Mouse (Mus musculus) thymus, postnatal 4 days (tissue): ENCODE measurements around the gene Anxa5.

Source experiments
- DNase-seq: peaks from one replicate; pipeline ENCODE4 v3.0.0; 2021

The Anxa5 gene

DNA sequence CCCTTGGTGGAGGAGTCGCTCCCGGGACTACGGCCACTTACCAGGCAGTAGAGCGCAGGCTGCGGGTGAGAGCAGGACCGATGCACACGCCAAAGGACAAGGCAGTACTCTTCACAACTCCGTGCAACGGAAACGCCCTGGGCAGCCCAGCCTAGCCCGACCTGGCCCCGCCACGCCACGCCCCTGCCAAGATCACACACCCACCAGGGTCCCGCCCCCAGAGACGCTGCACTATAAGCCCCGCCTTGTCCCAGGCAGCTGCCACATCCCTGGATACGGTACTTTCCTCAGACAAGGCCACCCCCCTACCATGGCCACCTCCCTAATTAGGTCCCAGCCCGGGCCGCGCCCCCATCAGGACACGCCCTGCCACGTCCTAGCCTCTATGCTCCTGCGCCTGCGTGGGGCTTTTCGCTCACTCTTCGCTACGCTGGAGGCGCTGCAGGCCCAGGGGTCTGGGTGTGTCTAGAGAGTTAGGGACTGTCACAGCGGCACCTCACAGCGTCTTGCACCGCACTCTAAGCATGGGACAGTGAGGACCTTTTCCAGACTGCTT is at the start of gene Anxa5, which contains the start of gene 1810062G17Rik:
TSS of gene Anxa5 (minus strand) at position 363 of the 556 bp plus-strand sequence.
TSS of gene 1810062G17Rik (plus strand) at position 406 of the 556 bp plus-strand sequence.
- peak; percentile 93 for DNase-seq

DNA sequence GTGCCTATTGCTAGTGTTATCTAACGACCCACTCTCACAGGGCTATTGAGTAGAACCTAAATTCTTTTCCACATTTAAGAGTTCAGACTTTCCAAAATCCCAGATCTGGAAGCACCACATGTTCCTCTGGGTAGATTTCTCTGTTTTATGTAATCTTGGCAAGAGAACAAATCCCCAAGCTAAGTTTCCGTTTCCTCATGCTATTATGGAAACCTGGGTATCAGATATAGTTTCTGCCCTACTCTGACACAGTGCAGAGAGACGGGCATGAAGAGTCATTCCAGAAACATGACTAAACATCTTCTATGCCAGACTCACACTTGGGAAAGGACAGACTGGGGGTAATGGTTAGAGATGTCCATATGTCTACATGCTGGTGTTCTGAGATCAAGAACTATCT is 48.8 kb upstream of the Anxa5 start:
- no peak for DNase-seq

DNA sequence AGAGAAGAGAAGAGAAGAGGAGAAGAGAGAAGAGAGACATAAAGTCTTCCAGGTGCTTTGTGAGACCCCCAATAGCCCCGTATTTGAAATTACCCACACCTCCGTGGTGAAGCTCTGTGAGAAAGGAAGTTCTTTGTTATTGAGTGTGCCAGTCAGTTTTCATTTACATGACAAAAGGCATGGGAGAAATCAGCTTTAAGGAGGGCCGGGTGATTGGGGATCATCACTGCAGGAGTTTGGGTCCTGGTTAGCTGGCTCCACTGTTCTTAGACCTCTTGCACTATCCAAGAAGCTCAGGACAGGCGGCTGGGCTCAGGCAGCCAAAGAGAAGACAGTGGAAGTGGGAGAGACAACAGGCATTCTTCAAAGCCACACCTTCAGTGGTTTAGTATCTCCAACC is 46.4 kb upstream of the Anxa5 start:
- no peak for DNase-seq

DNA sequence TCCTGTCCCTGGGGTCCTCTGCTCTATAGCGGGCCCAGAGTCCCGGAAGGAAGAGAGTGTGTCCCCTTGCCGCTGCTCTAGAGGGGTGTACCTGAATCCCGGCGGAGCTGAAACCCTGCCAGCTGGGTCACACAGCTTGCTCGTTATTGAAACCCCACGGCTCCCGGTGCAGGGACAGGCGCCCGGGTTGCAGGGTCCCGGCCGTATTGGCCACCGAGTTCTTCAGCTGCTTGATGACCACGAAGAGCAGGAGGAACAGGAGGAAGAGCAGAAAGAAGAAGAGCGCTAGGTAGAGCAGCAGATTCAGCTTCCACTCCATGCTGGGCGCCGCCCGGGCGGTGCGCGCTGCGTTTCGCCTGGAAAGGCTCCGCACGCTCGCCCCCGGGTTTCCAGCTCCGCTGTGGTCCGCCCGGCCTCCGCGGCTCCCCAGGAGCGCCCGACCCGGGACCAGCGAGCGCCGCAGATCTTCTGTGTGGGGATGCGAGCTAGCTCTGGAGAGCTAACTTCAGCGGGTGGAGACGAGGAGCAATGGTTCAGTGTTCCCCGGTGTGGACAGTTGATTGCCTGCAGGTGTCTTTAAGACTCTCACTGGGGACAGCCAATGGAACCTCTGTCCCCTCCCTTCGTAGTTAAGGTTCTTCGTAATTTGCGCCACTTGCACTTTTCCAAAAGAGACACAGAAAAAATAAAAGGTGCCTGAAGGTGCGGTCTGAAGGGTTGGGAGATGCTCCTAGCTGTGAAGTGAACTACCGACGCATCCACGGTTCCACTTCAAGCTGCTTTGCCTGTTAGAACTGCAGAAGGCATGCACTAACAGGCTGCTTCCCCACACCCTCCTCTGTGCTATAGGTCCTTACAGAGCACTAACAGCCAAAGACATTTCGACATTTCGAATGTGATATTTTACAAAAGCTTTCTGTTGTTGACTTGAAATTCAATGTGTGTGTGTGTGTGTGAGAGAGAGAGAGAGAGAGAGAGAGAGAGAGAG is 45.7 kb upstream of the Anxa5 start, which contains the start of gene Gm11549:
TSS of gene Gm11549 (minus strand) at position 741 of the 988 bp plus-strand sequence.
- DNase-seq = peak; percentile 31

DNA sequence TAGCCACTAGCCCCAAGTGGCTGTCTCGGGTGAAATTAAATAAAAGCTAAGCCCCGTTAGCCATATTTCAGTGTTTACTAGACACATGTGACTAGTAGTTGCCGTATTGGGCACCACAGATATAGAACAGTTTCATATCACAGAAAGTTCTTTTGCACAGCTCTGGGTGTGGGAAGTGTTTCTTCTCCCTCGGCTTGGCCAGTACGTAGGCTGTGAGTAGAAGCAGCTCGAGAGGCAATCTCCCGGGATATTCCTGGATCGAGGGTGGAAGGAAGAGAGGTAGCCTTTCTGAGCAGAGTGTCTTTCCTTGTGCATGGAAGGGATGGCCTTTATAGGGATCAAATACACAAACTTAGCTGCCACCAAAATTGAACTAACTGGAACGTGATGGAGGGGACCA is 40.5 kb upstream of the Anxa5 start:
- DNase-seq = no peak

DNA sequence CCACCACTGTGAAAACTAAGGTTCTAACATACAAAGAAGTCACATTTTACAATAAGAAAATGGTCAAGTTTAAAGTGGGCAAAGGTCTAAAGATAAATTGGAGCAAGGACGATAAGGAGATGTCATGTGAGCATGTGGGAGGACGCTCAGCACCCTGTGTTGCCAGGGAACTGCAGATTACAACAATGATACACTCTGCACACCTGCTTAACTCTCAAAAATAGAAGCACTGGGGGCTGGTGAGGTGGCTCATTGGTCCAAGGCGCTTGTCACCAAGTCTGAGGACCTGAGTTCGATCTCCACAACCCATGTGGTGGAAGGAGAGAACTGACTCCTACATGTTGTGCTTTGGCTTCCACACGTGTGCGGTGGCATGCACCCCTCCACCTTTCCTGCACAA is 35.8 kb upstream of the Anxa5 start:
- DNase-seq = no peak

DNA sequence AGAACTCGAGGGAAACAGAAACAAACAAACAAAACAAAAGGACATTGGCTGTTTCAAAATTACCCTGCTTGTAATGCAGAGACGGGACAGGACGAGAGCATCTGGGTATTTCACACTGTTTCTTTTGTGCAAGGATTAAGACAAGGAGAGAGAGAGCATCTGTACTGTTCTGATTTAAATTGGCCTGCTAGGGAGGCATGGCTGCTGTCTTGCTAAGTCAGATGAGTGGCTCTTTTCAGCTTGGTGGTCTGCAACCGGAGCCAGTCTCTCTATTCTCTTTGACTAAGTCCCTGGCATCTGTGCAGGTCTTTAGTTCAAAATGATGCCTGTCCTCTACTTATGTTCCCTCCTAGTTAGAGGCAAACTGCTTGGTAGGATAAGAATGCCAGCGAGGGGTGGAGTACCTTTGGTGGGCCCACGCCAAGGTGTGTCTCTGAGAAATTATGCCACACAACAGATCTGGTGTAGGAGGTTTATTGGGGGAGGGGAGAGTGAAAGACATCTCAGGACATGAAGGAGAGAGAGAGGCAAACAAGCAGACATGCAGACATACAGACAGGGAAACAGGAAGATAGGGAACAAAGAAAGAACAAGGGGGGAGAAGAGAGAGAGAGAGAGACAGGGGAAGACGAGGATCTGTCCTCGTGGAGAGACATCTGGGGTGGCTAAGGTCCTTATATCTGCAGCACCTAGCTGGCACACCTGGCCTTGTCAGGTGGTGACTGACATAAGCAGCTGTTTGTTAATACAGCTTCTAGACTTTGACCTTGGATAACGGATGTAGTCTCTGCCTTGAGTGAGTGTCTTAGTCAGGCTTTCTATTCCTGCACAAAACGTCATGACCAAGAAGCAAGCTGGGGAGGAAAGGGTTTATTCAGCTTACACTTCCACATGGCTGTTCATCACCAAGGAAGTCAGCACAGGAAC is 30.4 kb upstream of the Anxa5 start:
- no peak for DNase-seq

DNA sequence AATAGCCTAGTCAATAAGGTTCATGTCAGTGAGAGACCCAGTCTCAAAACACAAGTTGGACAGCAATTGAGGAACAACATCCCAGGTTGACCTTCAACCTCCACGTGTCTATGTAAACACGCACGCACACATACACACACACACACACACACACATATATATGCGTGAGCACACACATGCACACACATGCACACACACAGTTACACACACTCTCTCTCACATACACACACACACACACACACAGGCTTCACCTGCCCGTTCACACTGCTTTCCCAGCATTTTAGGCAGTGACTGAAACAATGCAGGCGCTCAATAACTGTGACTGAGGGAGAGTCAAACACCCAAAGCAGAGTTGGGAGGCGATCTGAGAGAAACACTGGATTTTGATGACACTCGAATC is 29.6 kb upstream of the Anxa5 start:
- DNase-seq = no peak

DNA sequence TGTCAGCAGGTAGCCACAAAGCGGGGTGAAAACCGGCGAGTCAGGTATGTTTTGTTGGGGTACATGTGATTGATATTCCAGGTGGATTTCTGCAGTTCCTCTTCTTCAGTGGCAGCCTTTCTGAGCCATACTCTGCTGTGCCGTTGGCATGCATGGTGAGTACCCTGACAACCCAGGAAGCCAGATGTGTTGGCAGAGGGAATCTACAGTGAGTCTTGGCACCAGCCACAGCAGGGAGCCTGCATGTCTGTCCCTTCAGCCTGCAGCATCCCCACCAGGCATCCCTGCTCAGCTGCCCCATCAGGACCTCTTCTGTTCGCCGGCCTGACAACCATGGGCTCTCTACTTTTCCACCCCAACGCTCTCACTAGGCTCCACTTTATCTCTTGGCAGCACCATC is 25.9 kb upstream of the Anxa5 start:
- no peak for DNase-seq

DNA sequence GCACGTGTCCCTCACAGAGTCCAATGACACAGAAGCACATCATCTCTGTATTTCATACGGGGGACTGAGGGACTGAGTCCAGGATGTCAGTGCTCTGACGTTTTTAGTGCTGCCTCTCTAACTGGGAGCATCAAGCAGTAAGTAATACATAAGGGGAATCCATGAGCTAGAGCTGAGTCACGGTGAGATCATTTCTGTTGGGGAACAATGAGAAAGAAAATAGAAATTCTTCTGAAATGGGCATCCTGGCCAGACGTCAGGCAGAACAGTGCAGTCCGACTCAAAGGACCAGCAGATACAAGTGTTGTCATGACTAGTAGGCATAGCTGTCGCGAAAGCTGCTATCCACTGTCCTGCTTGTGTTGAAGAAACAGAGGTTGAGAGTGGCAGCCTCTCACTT is 25.3 kb upstream of the Anxa5 start:
- DNase-seq = no peak

DNA sequence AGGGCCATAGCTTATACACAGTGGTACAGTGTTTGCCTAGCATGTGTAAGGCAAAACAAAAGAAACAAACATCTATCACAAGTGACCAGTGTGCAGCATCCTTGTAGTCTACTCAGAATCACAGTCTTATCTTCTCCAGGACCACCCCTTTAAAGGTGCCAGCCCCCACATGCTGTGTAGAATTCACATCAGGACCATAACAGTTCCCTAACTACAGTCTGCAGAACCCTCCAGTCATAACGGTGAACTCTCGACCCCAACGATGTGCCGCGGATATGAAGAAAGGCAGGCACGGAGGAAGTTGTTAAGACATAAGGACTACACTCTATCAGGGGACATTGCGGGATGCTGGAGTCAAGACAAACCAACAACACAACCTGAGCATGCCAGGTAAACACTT is 23.7 kb upstream of the Anxa5 start:
- DNase-seq = no peak

DNA sequence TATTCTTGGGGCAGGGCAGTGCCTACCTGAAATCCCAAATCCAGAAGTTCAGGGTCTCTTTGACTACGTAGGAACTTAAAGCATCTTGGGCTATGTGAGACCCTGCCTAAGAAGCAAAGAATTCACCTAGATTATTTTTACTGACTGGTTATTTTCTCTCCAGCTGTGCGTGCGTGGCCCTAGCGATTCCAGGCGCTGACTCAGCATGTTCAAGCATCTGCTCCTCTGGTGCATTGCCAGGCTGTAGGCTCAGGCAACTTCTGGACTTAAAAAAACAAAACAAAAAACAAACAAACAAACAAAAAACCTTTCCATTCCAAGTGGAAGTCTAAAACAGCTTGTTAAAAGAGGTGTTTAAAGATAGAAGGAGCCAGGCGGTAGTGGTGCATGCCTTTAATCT is 22.5 kb upstream of the Anxa5 start:
- no peak for DNase-seq

DNA sequence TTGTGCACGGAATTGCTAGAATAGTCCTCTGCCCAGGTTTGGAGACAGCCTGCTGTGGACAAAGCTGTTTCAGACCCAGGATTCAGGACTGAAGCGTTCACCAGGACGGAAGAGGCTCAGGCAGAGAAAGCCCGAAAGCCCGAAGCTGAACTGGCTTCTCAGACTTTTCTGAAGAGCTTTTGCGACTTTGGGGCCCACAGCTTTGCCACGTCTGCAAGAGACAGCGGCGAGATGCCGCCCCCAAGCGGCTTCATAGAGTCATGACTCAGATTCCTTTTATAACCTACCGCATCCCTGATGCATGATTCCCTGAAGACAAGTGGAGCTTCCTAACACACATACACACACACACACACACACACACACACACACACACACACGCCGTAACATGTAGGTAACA is 21.1 kb upstream of the Anxa5 start:
- peak; percentile 80 for DNase-seq

DNA sequence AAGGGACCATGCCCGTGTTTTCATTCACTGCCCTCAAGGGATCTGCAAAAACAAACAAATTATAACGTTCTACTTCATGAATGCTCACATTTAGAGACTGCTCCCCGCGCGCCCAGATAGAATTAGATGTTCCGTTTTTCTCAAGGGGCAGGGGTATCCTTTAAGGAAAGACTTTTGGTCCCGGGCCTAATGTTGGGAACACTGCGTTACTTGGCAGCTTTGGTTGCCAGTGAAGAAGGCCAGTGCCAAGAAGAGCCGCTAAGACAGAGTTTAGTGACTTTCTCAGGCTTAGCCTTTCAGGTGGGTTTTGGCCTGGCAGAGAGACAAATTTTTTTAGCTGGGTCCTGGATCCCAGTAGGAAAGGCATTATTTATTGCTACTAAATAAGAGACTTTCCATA is 20.6 kb upstream of the Anxa5 start:
- DNase-seq = no peak

DNA sequence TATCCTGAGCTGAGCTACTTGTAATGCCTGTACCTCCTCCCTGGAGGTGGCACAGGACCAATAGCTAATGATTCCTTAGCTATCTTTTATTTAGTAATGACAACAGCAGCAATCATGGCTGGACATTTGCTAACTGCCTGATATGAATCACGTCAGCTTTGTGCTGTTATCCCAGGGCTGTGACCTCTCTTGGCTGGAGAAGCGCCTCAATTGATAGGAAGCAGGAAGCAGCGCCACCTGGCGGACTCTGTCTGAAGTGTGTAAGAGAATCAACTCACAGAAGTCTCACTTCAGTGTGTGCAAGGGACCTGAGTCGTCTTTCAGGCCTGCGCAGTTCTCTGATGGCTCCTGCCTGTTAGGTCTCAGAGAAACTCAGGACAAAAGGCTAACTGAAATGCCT is 19.7 kb upstream of the Anxa5 start:
- DNase-seq = peak; percentile 92

DNA sequence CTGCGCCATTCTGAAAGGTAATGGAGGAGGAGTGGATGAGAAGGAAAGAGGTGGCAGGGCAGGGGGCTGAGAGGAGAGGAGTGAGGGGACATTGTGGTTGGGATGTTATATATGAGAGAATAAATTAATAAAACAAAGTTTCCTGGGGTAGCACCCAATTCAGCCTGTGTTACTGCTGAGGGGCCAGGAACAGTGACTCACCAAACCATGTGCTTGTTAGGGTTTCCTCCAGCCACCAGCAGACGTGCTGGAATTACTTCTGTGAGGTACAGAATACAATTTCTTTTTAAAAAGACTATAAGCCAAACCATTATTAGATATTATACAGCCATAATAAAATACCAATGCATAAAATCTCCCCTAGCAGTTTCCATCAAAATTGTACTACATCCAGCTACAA is 18.9 kb upstream of the Anxa5 start:
- DNase-seq = no peak

DNA sequence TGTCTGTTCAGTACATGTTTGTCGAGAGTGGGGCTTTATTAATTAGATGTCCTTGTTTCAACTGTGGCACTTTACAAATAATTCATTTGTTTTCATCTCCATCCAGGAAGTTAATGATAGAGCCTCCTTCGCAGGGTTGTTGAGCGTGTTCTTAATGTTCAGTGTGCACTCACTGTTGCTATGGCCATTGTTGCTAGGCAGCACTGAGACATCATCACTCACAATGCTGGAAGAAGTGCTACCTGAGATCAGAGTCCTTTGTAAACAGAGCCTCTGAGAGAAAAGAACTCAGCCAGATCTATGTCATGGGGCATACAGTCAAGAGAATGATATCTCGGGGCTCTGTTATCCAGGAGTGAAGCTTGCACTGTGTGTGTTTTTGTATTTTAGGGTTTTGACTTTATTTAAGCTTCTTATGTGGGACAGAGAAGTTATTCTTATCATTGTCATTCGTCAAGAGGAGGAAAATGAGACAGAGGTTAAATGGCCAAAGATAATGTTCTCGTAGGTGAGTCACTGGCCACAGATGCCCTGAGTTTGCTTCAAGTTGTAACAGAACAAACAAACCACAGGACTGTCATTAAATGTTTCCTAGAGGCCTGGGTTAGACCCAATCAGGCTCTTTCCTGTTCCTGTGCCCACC is 18.1 kb upstream of the Anxa5 start:
- no peak for DNase-seq

DNA sequence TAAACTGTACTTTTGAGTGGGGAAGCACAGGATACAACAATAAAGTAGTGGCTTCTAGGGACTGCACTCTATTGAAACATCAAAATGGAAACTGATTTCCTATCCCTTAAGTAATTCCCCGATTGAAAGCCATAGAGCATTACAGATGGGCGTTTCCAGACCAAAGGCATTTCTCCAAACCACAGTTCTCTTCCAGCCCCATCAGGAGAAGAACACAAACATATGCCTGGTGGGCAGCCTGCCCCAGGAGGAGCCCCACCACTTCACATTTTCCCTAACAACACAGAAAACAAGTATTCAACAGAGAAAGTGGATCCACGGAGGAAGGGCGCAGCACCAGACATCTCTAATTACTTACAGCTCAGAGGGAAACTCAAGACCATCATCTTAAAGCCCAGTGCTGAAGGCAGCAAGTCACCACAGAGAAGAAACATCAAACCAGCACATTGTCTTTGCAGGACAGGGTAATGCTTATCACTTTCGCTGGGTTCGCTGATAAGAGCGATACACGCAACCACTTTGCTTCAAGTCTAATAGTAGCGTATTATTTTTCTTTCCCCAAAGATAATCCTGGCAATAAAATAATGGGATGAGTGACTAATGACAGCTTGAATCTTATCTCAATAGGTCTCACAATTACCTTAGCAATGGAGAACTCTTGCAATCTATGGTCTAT is 17.2 kb upstream of the Anxa5 start:
- DNase-seq = no peak

DNA sequence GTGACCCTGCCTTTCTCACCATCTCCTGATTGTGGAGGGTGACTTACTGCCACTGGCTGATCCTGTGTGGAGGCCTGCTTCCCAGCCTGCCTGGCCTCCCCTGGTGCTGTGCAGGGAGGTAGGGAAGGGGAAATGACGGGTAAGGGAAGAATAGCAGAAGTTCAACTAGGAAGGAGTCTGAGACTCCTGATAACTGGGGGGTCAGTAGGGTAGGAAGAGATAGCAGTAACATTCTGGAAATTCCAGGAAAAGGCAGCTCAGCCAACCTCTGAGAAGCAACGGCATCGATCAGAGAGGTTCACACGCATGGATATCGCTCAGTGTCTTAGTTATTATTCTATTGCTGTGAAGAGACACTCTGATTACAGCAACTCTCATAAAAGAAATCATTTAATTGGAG is 15.8 kb upstream of the Anxa5 start:
- no peak for DNase-seq

DNA sequence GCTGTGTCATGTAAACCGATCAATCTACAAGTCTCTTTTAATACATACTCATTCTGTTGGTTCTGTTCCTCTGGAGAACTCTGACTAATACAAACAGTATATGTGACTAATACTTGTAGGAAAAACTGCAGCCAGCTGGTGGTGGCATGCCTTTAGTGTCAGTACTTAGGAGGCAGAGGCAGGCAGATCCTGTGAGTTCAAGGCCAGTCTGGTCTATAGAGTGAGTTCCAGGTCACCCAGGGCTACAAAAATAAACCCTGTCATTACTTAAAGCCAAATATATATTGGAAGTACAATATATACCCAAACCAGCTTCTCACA is 13.9 kb upstream of the Anxa5 start:
- no peak for DNase-seq

DNA sequence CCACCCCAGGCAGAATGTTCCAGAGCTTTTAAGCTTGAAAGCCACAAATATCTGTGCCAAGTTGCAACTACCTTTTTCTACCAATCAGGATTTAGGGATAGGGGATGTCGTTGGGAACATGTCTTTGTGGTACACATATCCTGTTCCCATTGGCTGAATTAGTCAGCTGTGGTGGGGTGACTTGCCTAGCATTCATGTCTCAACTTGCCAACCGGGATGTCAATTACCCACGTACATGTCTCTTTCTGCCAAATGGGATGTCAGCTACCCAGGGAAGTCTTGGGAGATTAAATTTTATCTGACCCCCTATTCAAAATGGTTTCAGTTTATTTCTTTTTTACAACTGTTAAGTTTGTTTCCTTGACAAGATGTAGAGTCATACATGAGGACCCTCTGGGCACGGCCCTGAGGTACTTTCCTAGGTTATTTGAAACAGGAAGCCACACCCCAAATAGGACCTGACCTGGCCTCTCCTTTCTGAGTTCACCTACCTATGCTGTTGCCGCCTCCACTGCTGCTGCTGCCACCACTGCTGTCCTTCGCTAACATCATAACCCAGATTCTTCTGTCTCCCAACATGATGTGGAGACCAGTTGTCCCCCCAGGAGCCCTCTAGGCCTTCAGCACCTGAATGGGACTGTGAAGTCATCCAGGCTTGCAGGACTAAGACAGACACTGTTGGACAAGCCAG is 13.3 kb upstream of the Anxa5 start:
- DNase-seq = no peak

DNA sequence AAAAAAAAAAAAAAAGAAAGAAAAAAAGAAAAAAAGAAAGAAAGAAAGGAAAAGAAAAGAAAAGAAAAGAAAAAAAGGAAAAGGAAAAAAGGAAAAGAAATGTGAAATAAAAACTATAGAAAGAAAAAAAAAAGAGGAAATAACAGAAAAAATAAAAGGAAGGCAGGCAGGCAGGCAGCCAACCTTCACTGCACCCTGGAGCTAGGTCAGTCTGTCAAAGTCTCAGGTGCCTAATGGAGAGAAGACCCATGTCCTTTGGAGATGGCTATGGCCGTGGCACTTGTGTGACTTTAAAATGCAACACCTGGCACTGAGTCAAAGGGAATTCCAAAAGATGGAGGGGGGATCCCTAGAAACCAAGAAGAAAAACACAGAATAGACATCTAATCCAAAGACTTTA is 12.7 kb upstream of the Anxa5 start:
- DNase-seq = no peak
